ENCODE assay signal across 14 mouse cellular contexts in genomic region chr2:103893805-103894204, GRCm38 (mm10).
A peak's percentile ranks its signal among the peaks of the same experiment; 100 is the strongest.
DNase-seq lines count a peak whose midpoint lies in the region; ATAC-seq and TF ChIP-seq lines count a peak whose summit lies in the region.
"Had no signal": no experiment of that assay in that cellular context is flagged by ENCODE, and none has a peak within 500 bp of the region (broad histone marks: within the 10 kb centered on the region; RNA-seq: fewer than 3 reads in every experiment).

No protein-coding gene starts in this region.

- H3K4me2 ChIP-seq in hindbrain, embryonic 11.5 days (replicated peaks; ENCODE audit: low read depth, low read length): no peak overlapping the region
- no peak overlapping the region for H3K4me2 ChIP-seq in hindbrain, embryonic 14.5 days (replicated peaks)
- H3K4me2 ChIP-seq: embryonic facial prominence, embryonic 13.5 days; midbrain, embryonic 11.5 days; neural tube, embryonic 13.5 days had no signal

- no peak overlapping the region for H3K27ac ChIP-seq in hindbrain, embryonic 11.5 days (ENCODE audit: low read depth, low read length)
- H3K27ac ChIP-seq in hindbrain, embryonic 14.5 days: no peak overlapping the region
- peak overlapping the region; percentile 61; the same call in 1 of the 2 replicates for H3K27ac ChIP-seq in limb, embryonic 10.5 days
- H3K27ac ChIP-seq in spleen, adult 2 months (ENCODE audit: insufficient read depth, low read length): peak overlapping the region; percentile 61
- H3K27ac ChIP-seq: embryonic facial prominence, embryonic 13.5 days; kidney, postnatal 0 days; neural tube, embryonic 13.5 days had no signal

- H3K4me1 ChIP-seq in hindbrain, embryonic 11.5 days (replicated peaks; ENCODE audit: control insufficient read depth, insufficient read depth, low read length): no peaks in the 10 kb centered on the region
- no peaks in the 10 kb centered on the region for H3K4me1 ChIP-seq in hindbrain, embryonic 14.5 days (replicated peaks; ENCODE audit: control insufficient read depth, insufficient read depth, low read length)
- H3K4me1 ChIP-seq in limb, embryonic 10.5 days: peaks cover 65% of the 10 kb centered on the region
- H3K4me1 ChIP-seq in spleen, adult 2 months (ENCODE audit: control insufficient read depth, insufficient read depth, insufficient read length): peaks cover 26% of the 10 kb centered on the region; the same call in 1 of the 2 replicates
- H3K4me1 ChIP-seq: embryonic facial prominence, embryonic 13.5 days had no signal

- H3K9ac ChIP-seq in hindbrain, embryonic 11.5 days (ENCODE audit: low read depth, low read length): no peak overlapping the region
- H3K9ac ChIP-seq in hindbrain, embryonic 14.5 days: no peak overlapping the region
- H3K9ac ChIP-seq: embryonic facial prominence, embryonic 13.5 days; neural tube, embryonic 13.5 days had no signal

- no peaks in the 10 kb centered on the region for H3K9me3 ChIP-seq in hindbrain, embryonic 11.5 days (ENCODE audit: control insufficient read depth, low read length)
- H3K9me3 ChIP-seq in hindbrain, embryonic 14.5 days (ENCODE audit: control insufficient read depth, low read length): no peaks in the 10 kb centered on the region
- H3K9me3 ChIP-seq in limb, embryonic 10.5 days (replicated peaks): no peaks in the 10 kb centered on the region
- H3K9me3 ChIP-seq: embryonic facial prominence, embryonic 13.5 days; neural tube, embryonic 13.5 days had no signal

- no peaks in the 10 kb centered on the region for H3K27me3 ChIP-seq in hindbrain, embryonic 11.5 days (ENCODE audit: control insufficient read depth, insufficient read depth, low read length)
- H3K27me3 ChIP-seq in hindbrain, embryonic 14.5 days (ENCODE audit: control insufficient read depth, insufficient read depth, low read length): no peaks in the 10 kb centered on the region
- H3K27me3 ChIP-seq in limb, embryonic 10.5 days (ENCODE audit: low read depth, poor library complexity, severe bottlenecking): no peaks in the 10 kb centered on the region
- H3K27me3 ChIP-seq in spleen, adult 2 months (ENCODE audit: control insufficient read depth, insufficient read depth, low read length): no peaks in the 10 kb centered on the region
- H3K27me3 ChIP-seq: embryonic facial prominence, embryonic 13.5 days; neural tube, embryonic 13.5 days had no signal

- WGBS in hindbrain, embryonic 11.5 days: 40% methylated on average over 2 of the region's 2 CpGs
- 57% methylated on average over 2 of the region's 2 CpGs for WGBS in hindbrain, embryonic 14.5 days
- WGBS in limb, embryonic 10.5 days: 36% methylated on average over 2 of the region's 2 CpGs
- WGBS in spleen, adult 2 months: 55% methylated on average over 2 of the region's 2 CpGs

- no peaks in the 10 kb centered on the region for H3K36me3 ChIP-seq in hindbrain, embryonic 11.5 days (ENCODE audit: control insufficient read depth, insufficient read depth, low read length)
- no peaks in the 10 kb centered on the region for H3K36me3 ChIP-seq in hindbrain, embryonic 14.5 days (replicated peaks; ENCODE audit: control insufficient read depth, insufficient read depth)
- H3K36me3 ChIP-seq in limb, embryonic 10.5 days: no peaks in the 10 kb centered on the region
- no peaks in the 10 kb centered on the region for H3K36me3 ChIP-seq in spleen, adult 2 months (ENCODE audit: control insufficient read depth, insufficient read depth, low read length)
- H3K36me3 ChIP-seq: embryonic facial prominence, embryonic 13.5 days; neural tube, embryonic 13.5 days had no signal

- H3K4me3 ChIP-seq in hindbrain, embryonic 11.5 days (ENCODE audit: low read depth, low read length): no peak overlapping the region
- no peak overlapping the region for H3K4me3 ChIP-seq in hindbrain, embryonic 14.5 days (replicated peaks; ENCODE audit: low read length)
- no peak overlapping the region for H3K4me3 ChIP-seq in limb, embryonic 10.5 days
- no peak overlapping the region for H3K4me3 ChIP-seq in spleen, adult 2 months (ENCODE audit: extremely low read depth, insufficient read depth, insufficient read length)
- H3K4me3 ChIP-seq: embryonic facial prominence, embryonic 13.5 days; neural tube, embryonic 13.5 days had no signal

- peak; percentile 20; the same call in 1 of the 2 replicates for ATAC-seq in hindbrain, embryonic 11.5 days (ENCODE audit: low FRiP score)
- ATAC-seq in hindbrain, embryonic 14.5 days (ENCODE audit: low FRiP score): no peak

- no peak for TF ChIP-seq CTCF in spleen, adult 2 months (IDR thresholded peaks at IDR 0.05; ENCODE audit: extremely low read depth, insufficient read depth, insufficient read length, insufficient replicate concordance)

- DNase-seq in hindbrain, embryonic 11.5 days (ENCODE audit: low spot score): no peak
- no peak for DNase-seq in hindbrain, embryonic 14.5 days (ENCODE audit: low spot score)
- DNase-seq in MEL-GATA-1-ER (ENCODE audit: extremely low read depth, low read depth): peak; percentile 97
- no peak for DNase-seq in limb, embryonic 10.5 days (ENCODE audit: low spot score)
- no peak for DNase-seq in spleen, adult 2 months (ENCODE audit: low read depth in 1 of 2, low spot score in 2 of 2)
- no peak for DNase-seq in gastrocnemius, postnatal 4 days (ENCODE audit: low spot score in 2 of 2)
- DNase-seq in Muller cell, postnatal 12 days (ENCODE audit: inconsistent ontology term): no peak
- no peak for DNase-seq in layer of hippocampus, adult 11-12 months (ENCODE audit: low spot score)
- DNase-seq: cerebellum, adult 11 months; heart, postnatal 14 days had no signal

- no peak for TF ChIP-seq POLR2A in spleen, adult 2 months (IDR thresholded peaks at IDR 0.05; ENCODE audit: low read depth, low read length)

Comparison
In these comparisons a context has a peak if more than half of its experiments do, and no peak if none do; other contexts are left out.
1. H3K27ac ChIP-seq: peak in limb, embryonic 10.5 days (single experiment) and spleen, adult 2 months (single experiment); none in hindbrain, embryonic 11.5 days (single experiment) and hindbrain, embryonic 14.5 days (single experiment).